Mouse (Mus musculus): ENCODE measurements at regions not wholly inside any gene's neighbourhood (a gene's known extent, or its start where the extent isn't known, plus 50 kb on each side); places are given as distances from the start of the nearest gene placed in this dataset.

- no peak for DNase-seq
Measured at GRCm38 (mm10) chr11:27280791-27281190, 687.0 kb upstream of the Vrk2 start.

- DNase-seq = peak; percentile 3
Measured at GRCm38 (mm10) chr11:27264253-27264652, 670.5 kb upstream of the Vrk2 start.

GRCm38 (mm10) chr11:27258521-27258920 lies 664.7 kb upstream of the Vrk2 start:
- no peak for DNase-seq

- no peak for DNase-seq
Measured at GRCm38 (mm10) chr11:27235884-27236283, 642.1 kb upstream of the Vrk2 start.

GRCm38 (mm10) chr11:27226454-27226853 lies 632.7 kb upstream of the Vrk2 start:
- DNase-seq = no peak

GRCm38 (mm10) chr11:27222436-27222835 lies 628.6 kb upstream of the Vrk2 start:
- DNase-seq = no peak

GRCm38 (mm10) chr11:27221956-27222355 lies 628.2 kb upstream of the Vrk2 start:
- no peak for DNase-seq

GRCm38 (mm10) chr11:27219715-27220699 lies 626.2 kb upstream of the Vrk2 start:
- no peak for DNase-seq

GRCm38 (mm10) chr11:27215752-27216151 lies 622.0 kb upstream of the Vrk2 start:
- no peak for DNase-seq

GRCm38 (mm10) chr11:27203330-27204214 lies 609.8 kb upstream of the Vrk2 start:
- no peak for DNase-seq

GRCm38 (mm10) chr11:27184035-27184434 lies 590.2 kb upstream of the Vrk2 start:
- DNase-seq = no peak

- DNase-seq = no peak
Measured at GRCm38 (mm10) chr11:27183422-27183821, 589.6 kb upstream of the Vrk2 start.

- DNase-seq = no peak
Measured at GRCm38 (mm10) chr11:27160411-27160810, 566.6 kb upstream of the Vrk2 start.
